ENCODE assay signal across 20 mouse cellular contexts in the genomic region with DNA sequence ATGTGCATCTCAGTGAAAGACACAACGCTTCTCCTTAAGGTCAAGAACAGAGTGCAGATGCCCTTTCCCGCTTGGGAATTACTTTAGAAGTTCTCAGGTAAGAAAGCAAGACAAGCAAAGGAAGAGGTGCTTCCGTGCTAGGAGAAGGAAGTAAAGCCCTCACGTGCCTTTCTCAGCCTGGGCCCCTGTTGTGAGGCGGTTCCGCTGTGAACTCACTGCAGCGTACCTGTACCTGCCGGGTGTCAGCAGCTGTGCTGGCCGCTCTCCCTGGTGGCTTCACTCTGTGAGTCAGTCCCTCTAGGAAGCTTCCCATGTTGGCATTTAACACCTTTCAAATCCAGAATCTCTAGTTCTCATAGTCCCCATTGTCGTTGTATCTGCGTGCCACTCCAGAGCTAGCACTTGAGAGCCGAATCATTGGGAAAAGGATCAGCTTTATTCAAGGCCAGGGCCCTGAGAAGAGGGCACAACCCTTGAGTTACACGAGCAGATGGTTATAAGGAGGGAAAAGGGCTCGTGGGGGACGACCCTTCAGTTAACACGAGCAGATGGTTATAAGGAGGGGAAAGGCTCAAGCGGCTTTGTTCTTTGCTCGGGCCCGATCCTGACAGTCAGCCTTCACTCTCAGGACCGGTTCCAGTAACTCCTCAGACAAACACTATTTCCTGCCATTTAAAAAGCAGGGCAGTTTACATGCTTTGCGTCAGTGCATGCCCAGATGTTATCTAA. TPM values are rescaled to one million over a fixed set of nuclear protein-coding genes. Genes with fewer than 3 reads are reported as not detected.
DNase-seq lines count a peak whose midpoint lies in the region; ATAC-seq and TF ChIP-seq lines count a peak whose summit lies in the region.
"Had no signal": no experiment of that assay in that cellular context is flagged by ENCODE, and none has a peak within 500 bp of the region (broad histone marks: within the 10 kb centered on the region; RNA-seq: fewer than 3 reads in every experiment).

No protein-coding gene starts in this region.

- no peak overlapping the region for H3K4me3 ChIP-seq in forebrain, embryonic 10.5 days
- H3K4me3 ChIP-seq in forebrain, embryonic 16.5 days (replicated peaks; ENCODE audit: low read length): no peak overlapping the region
- no peak overlapping the region for H3K4me3 ChIP-seq in limb, embryonic 12.5 days (replicated peaks)
- no peak overlapping the region for H3K4me3 ChIP-seq in limb, embryonic 10.5 days
- no peak overlapping the region for H3K4me3 ChIP-seq in liver, postnatal 0 days (ENCODE audit: low read depth, low read length)
- H3K4me3 ChIP-seq: layer of hippocampus, adult 2 months; left cerebral cortex, adult 2 months; myocyte; stomach, embryonic 15.5 days had no signal

- no peak for DNase-seq in forebrain, embryonic 10.5 days (ENCODE audit: extremely low spot score, low spot score)
- no peak for DNase-seq in limb, embryonic 10.5 days (ENCODE audit: low spot score)
- DNase-seq in R1 (ENCODE audit: low read depth, low spot score): peak; percentile 18
- peak; percentile 42 for DNase-seq in retina, postnatal 1 day
- no peak for DNase-seq in liver, postnatal 0 days
- DNase-seq: adrenal gland, postnatal 14 days; cerebellum, adult 2 months; gastrocnemius, postnatal 10 days; kidney, adult 18-20 months; kidney, postnatal 10 days had no signal

- TF ChIP-seq EP300 in liver, postnatal 0 days (IDR thresholded peaks at IDR 0.05; ENCODE audit: low read depth): no peak

- ATAC-seq in forebrain, embryonic 16.5 days: no peak
- ATAC-seq in limb, embryonic 12.5 days (ENCODE audit: insufficient number of reproducible peaks, insufficient read depth, low FRiP score, low TSS enrichment, low read depth): no peak
- no peak for ATAC-seq in liver, postnatal 0 days
- ATAC-seq: activated CD4-positive, CD25-positive, alpha-beta regulatory T cell, adult 4 months; lung, postnatal 0 days had no signal

- H3K36me3 ChIP-seq in forebrain, embryonic 10.5 days (replicated peaks): peaks cover 9% of the 10 kb centered on the region
- H3K36me3 ChIP-seq in forebrain, embryonic 16.5 days (ENCODE audit: control insufficient read depth, insufficient read depth): no peaks in the 10 kb centered on the region
- no peaks in the 10 kb centered on the region; the same call in 1 of the 2 replicates for H3K36me3 ChIP-seq in limb, embryonic 12.5 days
- peaks cover 3% of the 10 kb centered on the region; the same call in 1 of the 2 replicates for H3K36me3 ChIP-seq in limb, embryonic 10.5 days
- H3K36me3 ChIP-seq in liver, postnatal 0 days (replicated peaks; ENCODE audit: insufficient read depth, low read length): no peaks in the 10 kb centered on the region
- H3K36me3 ChIP-seq: stomach, embryonic 15.5 days had no signal

- H3K27ac ChIP-seq in forebrain, embryonic 10.5 days: peak overlapping the region; percentile 56; the same call in 1 of the 2 replicates
- H3K27ac ChIP-seq in forebrain, embryonic 16.5 days (ENCODE audit: low read length): no peak overlapping the region
- no peak overlapping the region for H3K27ac ChIP-seq in limb, embryonic 12.5 days
- H3K27ac ChIP-seq in limb, embryonic 10.5 days: no peak overlapping the region
- H3K27ac ChIP-seq in liver, postnatal 0 days (ENCODE audit: low read depth): no peak overlapping the region
- H3K27ac ChIP-seq: hindbrain, embryonic 14.5 days; layer of hippocampus, adult 2 months; left cerebral cortex, adult 2 months; liver, embryonic 14.5 days; stomach, embryonic 15.5 days had no signal

- no peak overlapping the region for H3K9ac ChIP-seq in forebrain, embryonic 16.5 days (replicated peaks; ENCODE audit: low read depth, low read length)
- 0 out of 2 replicates have a peak overlapping the region, but pooled peaks have one; percentile 23 for H3K9ac ChIP-seq in limb, embryonic 12.5 days (replicated peaks)
- no peak overlapping the region for H3K9ac ChIP-seq in liver, postnatal 0 days (replicated peaks)
- H3K9ac ChIP-seq: hindbrain, embryonic 14.5 days; liver, embryonic 14.5 days; stomach, embryonic 15.5 days had no signal

- TF ChIP-seq CTCF in liver, postnatal 0 days (IDR thresholded peaks at IDR 0.05; ENCODE audit: low read depth): no peak

- WGBS in forebrain, embryonic 10.5 days: 74% methylated on average over 21 of the region's 21 CpGs
- 60% methylated on average over 21 of the region's 21 CpGs for WGBS in forebrain, embryonic 16.5 days
- 41% methylated on average over 21 of the region's 21 CpGs for WGBS in limb, embryonic 12.5 days
- 45% methylated on average over 21 of the region's 21 CpGs for WGBS in limb, embryonic 10.5 days
- 77% methylated on average over 21 of the region's 21 CpGs for WGBS in liver, postnatal 0 days (ENCODE audit: insufficient replicate concordance)

- peaks cover 21% of the 10 kb centered on the region for H3K4me1 ChIP-seq in forebrain, embryonic 10.5 days
- peaks cover 8% of the 10 kb centered on the region for H3K4me1 ChIP-seq in forebrain, embryonic 16.5 days (replicated peaks; ENCODE audit: control insufficient read depth, insufficient read depth, low read length)
- H3K4me1 ChIP-seq in limb, embryonic 12.5 days (replicated peaks): peaks cover 27% of the 10 kb centered on the region
- peaks cover 20% of the 10 kb centered on the region for H3K4me1 ChIP-seq in limb, embryonic 10.5 days
- H3K4me1 ChIP-seq in liver, postnatal 0 days (ENCODE audit: insufficient read depth): no peaks in the 10 kb centered on the region
- H3K4me1 ChIP-seq: stomach, embryonic 15.5 days had no signal

- H3K27me3 ChIP-seq in forebrain, embryonic 10.5 days (ENCODE audit: poor library complexity, severe bottlenecking): no peaks in the 10 kb centered on the region
- no peaks in the 10 kb centered on the region for H3K27me3 ChIP-seq in forebrain, embryonic 16.5 days (replicated peaks; ENCODE audit: control insufficient read depth, insufficient read depth, low read length)
- H3K27me3 ChIP-seq in limb, embryonic 12.5 days: no peaks in the 10 kb centered on the region
- no peaks in the 10 kb centered on the region for H3K27me3 ChIP-seq in limb, embryonic 10.5 days (ENCODE audit: low read depth, poor library complexity, severe bottlenecking)
- no peaks in the 10 kb centered on the region for H3K27me3 ChIP-seq in liver, postnatal 0 days (ENCODE audit: insufficient read depth, low read length)
- H3K27me3 ChIP-seq: stomach, embryonic 15.5 days had no signal

- no peak overlapping the region for H3K4me2 ChIP-seq in forebrain, embryonic 16.5 days (ENCODE audit: low read length)
- no peak overlapping the region for H3K4me2 ChIP-seq in limb, embryonic 12.5 days
- H3K4me2 ChIP-seq in liver, postnatal 0 days (ENCODE audit: low read depth, low read length): no peak overlapping the region
- H3K4me2 ChIP-seq: hindbrain, embryonic 14.5 days; stomach, embryonic 15.5 days had no signal

- H3K9me3 ChIP-seq in forebrain, embryonic 10.5 days: no peaks in the 10 kb centered on the region
- H3K9me3 ChIP-seq in forebrain, embryonic 16.5 days (ENCODE audit: control insufficient read depth, low read length): no peaks in the 10 kb centered on the region
- no peaks in the 10 kb centered on the region for H3K9me3 ChIP-seq in limb, embryonic 12.5 days
- no peaks in the 10 kb centered on the region for H3K9me3 ChIP-seq in limb, embryonic 10.5 days (replicated peaks)
- H3K9me3 ChIP-seq in liver, postnatal 0 days (ENCODE audit: low read length): no peaks in the 10 kb centered on the region
- H3K9me3 ChIP-seq: stomach, embryonic 15.5 days had no signal

RNA-seq across cellular contexts. Expression of gene Parp11, which starts 16.8 kb away (rescaled TPM):
- polyA plus RNA-seq in forebrain, embryonic 10.5 days (2016; fragmentation: Nextera tagmentation; extraction: Ambion mirVana): 35.3 and 38.8 TPM in 2 replicates
- polyA plus RNA-seq in forebrain, embryonic 16.5 days (2015; fragmentation: Nextera tagmentation; extraction: Ambion mirVana): 83.5 and 89.7 TPM in 2 replicates
- 33.9 and 35.9 TPM in 2 replicates for polyA plus RNA-seq in limb, embryonic 12.5 days (2016; fragmentation: Nextera tagmentation; extraction: Ambion mirVana)
- 25.9 and 29.6 TPM in 2 replicates for polyA plus RNA-seq in limb, embryonic 10.5 days (2016; fragmentation: Nextera tagmentation; extraction: Ambion mirVana)
- polyA plus RNA-seq in liver, postnatal 0 days (2015; fragmentation: Nextera tagmentation; extraction: Ambion mirVana): 5.5 and 5.8 TPM in 2 replicates

Comparison
In these comparisons a context has a peak if more than half of its experiments do, and no peak if none do; other contexts are left out.
1. DNase-seq: peak in R1 (single experiment) and retina, postnatal 1 day (single experiment); none in forebrain, embryonic 10.5 days (single experiment), limb, embryonic 10.5 days (single experiment) and liver, postnatal 0 days (single experiment).